Mouse (Mus musculus): ENCODE results near the gene Gm13694.

DNA sequence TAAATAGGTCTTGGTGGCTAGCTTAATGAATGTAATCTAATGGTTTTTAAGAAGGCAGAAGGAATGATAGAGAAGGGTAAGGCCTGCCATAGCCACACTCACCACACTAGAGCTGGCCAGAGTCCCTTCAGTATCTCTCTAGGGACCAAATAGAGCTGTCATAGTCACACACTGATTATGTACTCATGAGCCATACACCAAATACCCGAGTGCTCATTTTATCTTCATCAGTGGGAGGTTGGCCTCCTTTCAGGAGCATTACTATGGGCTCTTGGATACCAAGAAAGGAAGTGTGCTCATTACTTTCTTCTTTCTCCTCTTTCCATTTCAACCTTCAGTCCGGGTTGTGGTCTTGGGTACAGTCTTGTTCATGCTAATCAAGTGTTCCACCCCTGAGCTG, 43.2 kb downstream of the Gm13694 start:
- TF ChIP-seq EP300 (IDR thresholded peaks at IDR 0.05; ENCODE audit: low read depth) (no peak), CTCF (IDR thresholded peaks at IDR 0.05; ENCODE audit: low read depth) (no peak)
